Mouse (Mus musculus): ENCODE results near the gene Prr14l. TPM values are rescaled to one million over a fixed set of nuclear protein-coding genes. Genes with fewer than 3 reads are reported as not detected.
"Not testable (repeated sequence)": the region's sequence is repeated elsewhere in the genome, so short reads cannot be mapped to it uniquely, and the experiment has no call there.

Prr14l gene
- polyA plus RNA-seq, 1 experiment from 2014 or later, result 16.3 TPM

DNA sequence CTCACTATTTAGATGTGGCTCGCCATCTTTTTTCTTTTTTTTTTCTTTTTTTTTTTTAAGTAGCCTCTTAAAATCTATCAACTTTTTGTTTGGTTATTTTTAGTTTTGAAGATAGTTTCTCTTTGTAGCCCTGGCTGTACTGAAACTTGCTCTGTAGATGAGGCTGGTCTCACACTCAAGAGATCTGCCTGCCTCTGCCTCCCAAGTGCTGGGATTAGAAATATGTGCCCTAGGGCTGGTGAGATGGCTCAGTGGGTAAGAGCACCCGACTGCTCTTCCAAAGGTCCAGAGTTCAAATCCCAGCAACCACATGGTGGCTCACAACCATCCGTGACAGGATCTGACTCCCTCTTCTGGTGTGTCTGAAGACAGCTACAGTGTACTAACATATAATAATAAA is 1.2 kb upstream of the Prr14l start:
- not testable (repeated sequence) for H3K4me2 ChIP-seq (ENCODE audit: low read depth, low read length); H3K4me3 ChIP-seq (replicated peaks; ENCODE audit: low read length); H3K9ac ChIP-seq (ENCODE audit: low read length); ATAC-seq (ENCODE audit: insufficient read depth, low FRiP score); H3K27ac ChIP-seq (ENCODE audit: low read length); H3K27me3 ChIP-seq (ENCODE audit: control insufficient read depth, insufficient read depth, low read length); H3K36me3 ChIP-seq (ENCODE audit: control insufficient read depth, insufficient read depth, low read length); H3K9me3 ChIP-seq (replicated peaks; ENCODE audit: control insufficient read depth, low read length)
- WGBS, result 88% methylated on average over 2 of the region's 3 CpGs
- H3K4me1 ChIP-seq (ENCODE audit: control insufficient read depth, insufficient read depth, low read length), result peaks cover 14% of the 10 kb centered on the region; the same call in 1 of the 2 replicates

DNA sequence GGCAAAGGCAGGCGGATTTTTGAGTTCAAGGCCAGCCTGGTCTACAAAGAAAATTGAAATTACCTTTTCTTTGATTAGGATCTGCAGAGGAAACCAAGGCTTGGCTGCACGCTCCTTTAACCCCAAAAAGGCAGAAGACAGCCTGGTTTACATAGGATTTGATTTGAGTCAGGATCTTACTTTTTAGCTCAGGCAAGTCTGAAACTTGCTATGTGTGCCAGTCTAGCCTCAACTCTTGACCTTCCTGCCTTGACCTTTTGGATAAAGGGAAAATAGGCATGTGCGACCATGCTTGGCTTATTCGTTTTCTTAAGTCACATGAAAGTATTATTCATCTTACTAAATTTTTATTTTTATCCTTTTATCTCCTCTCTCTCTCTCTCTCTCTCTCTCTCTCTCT is 762 bp upstream of the Prr14l start:
- Histone ChIP-seq H3K4me3 (replicated peaks; ENCODE audit: low read length) (no peak overlapping the region), H3K36me3 (ENCODE audit: control insufficient read depth, insufficient read depth, low read length) (0 out of 2 replicates have a peak, but pooled peaks cover 3% of the 10 kb centered on the region), H3K27me3 (ENCODE audit: control insufficient read depth, insufficient read depth, low read length) (no peaks in the 10 kb centered on the region), H3K27ac (ENCODE audit: low read length) (peak overlapping the region; percentile 62; the same call in 1 of the 2 replicates), H3K4me1 (ENCODE audit: control insufficient read depth, insufficient read depth, low read length) (peaks cover 14% of the 10 kb centered on the region; the same call in 1 of the 2 replicates), H3K9me3 (replicated peaks; ENCODE audit: control insufficient read depth, low read length) (no peaks in the 10 kb centered on the region), H3K9ac (ENCODE audit: low read length) (no peak overlapping the region), H3K4me2 (ENCODE audit: low read depth, low read length) (no peak overlapping the region)
- ATAC-seq (ENCODE audit: insufficient read depth, low FRiP score), result no peak
- WGBS, result 80% methylated on average over 4 of the region's 4 CpGs

DNA sequence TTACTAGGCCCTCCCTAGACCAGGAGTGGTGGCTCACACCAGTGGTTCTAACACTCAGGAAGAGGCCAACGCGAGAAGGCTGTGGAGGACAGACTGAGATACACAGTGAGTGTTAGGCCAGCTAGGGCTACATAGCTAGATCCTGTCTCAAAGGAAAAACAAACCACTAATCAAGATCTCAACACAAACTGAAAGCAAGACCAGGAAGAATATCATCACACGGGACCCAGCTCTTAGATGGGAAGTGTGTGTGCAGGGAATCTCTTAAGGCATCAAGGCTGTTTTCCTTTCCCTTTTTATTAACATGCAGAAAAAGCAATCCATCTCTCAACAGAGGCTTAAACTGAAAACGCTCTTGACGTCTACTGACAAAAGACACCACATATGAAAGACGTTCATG is 2.0 kb downstream of the Prr14l start:
- peak overlapping the region; percentile 59 for H3K4me2 ChIP-seq (ENCODE audit: low read depth, low read length)
- no peaks in the 10 kb centered on the region for H3K27me3 ChIP-seq (ENCODE audit: control insufficient read depth, insufficient read depth, low read length)
- no peak for ATAC-seq (ENCODE audit: insufficient read depth, low FRiP score)
- H3K36me3 ChIP-seq (ENCODE audit: control insufficient read depth, insufficient read depth, low read length), result 0 out of 2 replicates have a peak, but pooled peaks cover 3% of the 10 kb centered on the region
- H3K4me1 ChIP-seq (ENCODE audit: control insufficient read depth, insufficient read depth, low read length), result peaks cover 14% of the 10 kb centered on the region; the same call in 1 of the 2 replicates
- H3K27ac ChIP-seq (ENCODE audit: low read length), result no peak overlapping the region
- 28% methylated on average over 6 of the region's 6 CpGs for WGBS
- H3K9ac ChIP-seq (ENCODE audit: low read length), result 0 out of 2 replicates have a peak overlapping the region, but pooled peaks have one; percentile 34
- H3K9me3 ChIP-seq (replicated peaks; ENCODE audit: control insufficient read depth, low read length), result no peaks in the 10 kb centered on the region
- peak overlapping the region; percentile 96 for H3K4me3 ChIP-seq (replicated peaks; ENCODE audit: low read length)

DNA sequence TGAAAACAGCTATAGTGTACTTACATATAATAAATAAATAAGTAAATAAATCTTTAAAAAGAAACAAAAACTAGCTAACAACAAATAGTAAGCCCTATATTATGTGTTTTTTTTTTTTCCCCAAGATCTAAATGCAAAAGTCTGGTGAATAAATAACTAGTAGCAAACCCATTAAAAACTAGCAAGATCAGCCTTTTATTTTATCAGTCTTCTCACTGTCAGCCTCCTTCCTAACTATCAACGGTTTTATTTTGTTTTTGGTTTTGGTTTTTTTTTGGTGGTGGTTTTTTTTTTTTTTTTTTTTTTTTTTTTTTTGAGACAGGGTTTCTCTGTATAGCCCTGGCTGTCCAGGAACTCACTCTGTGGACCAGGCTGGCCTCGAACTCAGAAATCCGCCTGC is 4.5 kb downstream of the Prr14l start:
- H3K9me3 ChIP-seq (replicated peaks; ENCODE audit: control insufficient read depth, low read length); H3K4me3 ChIP-seq (replicated peaks; ENCODE audit: low read length); H3K4me2 ChIP-seq (ENCODE audit: low read depth, low read length); ATAC-seq (ENCODE audit: insufficient read depth, low FRiP score); H3K27me3 ChIP-seq (ENCODE audit: control insufficient read depth, insufficient read depth, low read length); H3K9ac ChIP-seq (ENCODE audit: low read length); H3K36me3 ChIP-seq (ENCODE audit: control insufficient read depth, insufficient read depth, low read length); H3K27ac ChIP-seq (ENCODE audit: low read length): not testable (repeated sequence)
- 97% methylated on average over 3 of the region's 3 CpGs for WGBS
- peaks cover 14% of the 10 kb centered on the region; the same call in 1 of the 2 replicates for H3K4me1 ChIP-seq (ENCODE audit: control insufficient read depth, insufficient read depth, low read length)

DNA sequence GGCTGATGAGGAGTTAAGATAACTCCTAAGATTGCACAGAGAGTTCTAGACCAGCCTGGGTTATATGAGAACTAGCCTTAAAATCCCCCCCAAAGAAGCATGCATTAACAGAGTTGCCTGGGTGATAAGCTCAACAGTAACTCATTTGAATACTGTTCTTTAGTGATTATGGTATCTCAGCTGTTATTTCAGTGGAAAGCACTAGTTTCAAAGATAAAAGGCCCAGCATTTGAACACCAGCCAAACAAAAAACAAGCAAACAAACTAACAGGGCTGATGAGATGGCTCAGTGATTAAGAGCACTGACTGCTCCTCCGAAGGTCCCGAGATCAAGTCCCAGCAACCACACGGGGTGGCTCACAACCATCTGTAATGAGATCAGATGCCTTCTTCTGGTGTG is 4.9 kb downstream of the Prr14l start:
- H3K9me3 ChIP-seq (replicated peaks; ENCODE audit: control insufficient read depth, low read length), result no peaks in the 10 kb centered on the region
- H3K4me1 ChIP-seq (ENCODE audit: control insufficient read depth, insufficient read depth, low read length), result peaks cover 14% of the 10 kb centered on the region; the same call in 1 of the 2 replicates
- no peak overlapping the region for H3K9ac ChIP-seq (ENCODE audit: low read length)
- no peak overlapping the region for H3K27ac ChIP-seq (ENCODE audit: low read length)
- 96% methylated on average over 3 of the region's 3 CpGs for whole genome bisulfite sequencing
- H3K4me3 ChIP-seq (replicated peaks; ENCODE audit: low read length), result no peak overlapping the region
- no peak overlapping the region for H3K4me2 ChIP-seq (ENCODE audit: low read depth, low read length)
- H3K36me3 ChIP-seq (ENCODE audit: control insufficient read depth, insufficient read depth, low read length), result peaks cover 7% of the 10 kb centered on the region; the same call in 1 of the 2 replicates
- ATAC-seq (ENCODE audit: insufficient read depth, low FRiP score), result no peak
- no peaks in the 10 kb centered on the region for H3K27me3 ChIP-seq (ENCODE audit: control insufficient read depth, insufficient read depth, low read length)

DNA sequence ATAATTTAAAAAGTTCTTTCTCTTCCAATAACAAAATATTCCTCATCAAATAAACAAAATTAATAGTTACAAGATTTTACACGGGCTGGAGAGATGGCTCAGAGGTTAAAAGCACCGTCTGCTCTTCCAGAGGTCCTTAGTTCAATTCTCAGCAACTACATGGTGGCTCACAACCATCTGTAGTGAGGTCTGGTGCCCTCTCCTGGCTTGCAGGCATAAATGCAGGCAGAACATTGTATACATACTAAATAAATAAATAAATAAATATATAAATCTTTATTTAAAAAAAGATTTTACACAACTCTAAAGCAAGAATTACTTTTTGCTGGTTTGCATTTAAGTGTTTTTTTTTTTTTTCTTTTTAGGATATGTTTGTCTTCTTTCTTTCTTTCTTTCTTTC is 14.0 kb downstream of the Prr14l start:
- H3K36me3 ChIP-seq (ENCODE audit: control insufficient read depth, insufficient read depth, low read length), result peaks cover 28% of the 10 kb centered on the region
- ATAC-seq (ENCODE audit: insufficient read depth, low FRiP score), result no peak
- WGBS, result 92% methylated on average over 2 of the region's 2 CpGs
- no peak overlapping the region for H3K9ac ChIP-seq (ENCODE audit: low read length)
- no peak overlapping the region for H3K4me2 ChIP-seq (ENCODE audit: low read depth, low read length)
- no peaks in the 10 kb centered on the region for H3K4me1 ChIP-seq (ENCODE audit: control insufficient read depth, insufficient read depth, low read length)
- no peak overlapping the region for H3K27ac ChIP-seq (ENCODE audit: low read length)
- H3K27me3 ChIP-seq (ENCODE audit: control insufficient read depth, insufficient read depth, low read length), result no peaks in the 10 kb centered on the region
- no peaks in the 10 kb centered on the region for H3K9me3 ChIP-seq (replicated peaks; ENCODE audit: control insufficient read depth, low read length)
- H3K4me3 ChIP-seq (replicated peaks; ENCODE audit: low read length), result no peak overlapping the region

DNA sequence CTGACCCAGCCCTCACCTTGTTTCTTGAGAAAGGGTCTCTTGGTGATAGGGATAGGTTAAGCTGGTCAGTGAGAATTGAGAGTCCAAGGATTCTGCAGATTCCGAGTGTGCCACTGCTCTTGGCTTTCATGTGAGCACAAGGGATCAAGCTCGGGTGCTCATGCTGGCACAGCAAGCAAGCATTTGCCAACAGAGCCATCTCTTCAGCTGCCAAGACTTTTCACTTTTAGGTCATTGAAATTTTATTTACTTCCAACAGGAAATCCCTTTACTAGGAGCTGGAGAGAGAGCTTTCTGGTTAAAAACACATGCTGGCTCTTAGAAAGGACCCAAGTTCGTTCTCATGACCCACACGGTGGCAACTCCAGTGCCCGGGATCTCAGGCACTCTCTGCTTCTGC is 17.1 kb downstream of the Prr14l start:
- Histone ChIP-seq H3K27me3 (ENCODE audit: control insufficient read depth, insufficient read depth, low read length) (no peaks in the 10 kb centered on the region), H3K4me3 (replicated peaks; ENCODE audit: low read length) (no peak overlapping the region), H3K9ac (ENCODE audit: low read length) (no peak overlapping the region), H3K9me3 (replicated peaks; ENCODE audit: control insufficient read depth, low read length) (no peaks in the 10 kb centered on the region), H3K4me1 (ENCODE audit: control insufficient read depth, insufficient read depth, low read length) (no peaks in the 10 kb centered on the region), H3K36me3 (ENCODE audit: control insufficient read depth, insufficient read depth, low read length) (peaks cover 15% of the 10 kb centered on the region; the same call in 1 of the 2 replicates), H3K27ac (ENCODE audit: low read length) (no peak overlapping the region), H3K4me2 (ENCODE audit: low read depth, low read length) (no peak overlapping the region)
- ATAC-seq (ENCODE audit: insufficient read depth, low FRiP score), result no peak
- WGBS, result 93% methylated on average over 5 of the region's 5 CpGs

DNA sequence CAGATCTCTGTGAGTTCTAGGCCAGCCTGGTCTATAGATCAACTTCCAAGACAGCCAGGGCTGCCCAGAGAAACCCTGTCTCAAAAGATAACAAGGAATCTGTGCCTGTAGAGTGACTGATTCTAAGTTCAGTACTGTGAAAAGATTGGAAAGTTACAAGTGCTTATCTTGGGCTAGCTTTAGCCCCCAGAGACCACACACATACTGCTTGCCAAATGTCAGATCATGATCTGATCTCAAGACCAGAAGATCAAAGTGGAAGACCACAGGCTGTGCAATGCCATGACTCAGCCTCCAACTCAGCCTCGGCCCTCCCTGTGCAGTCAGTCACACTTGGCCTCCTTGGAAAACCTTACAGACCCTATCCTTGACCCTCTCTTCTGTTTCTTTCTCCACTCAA is 19.6 kb downstream of the Prr14l start:
- H3K27me3 ChIP-seq (ENCODE audit: control insufficient read depth, insufficient read depth, low read length), result no peaks in the 10 kb centered on the region
- WGBS, result 92% methylated on average over 1 of the region's 1 CpGs
- no peak for ATAC-seq (ENCODE audit: insufficient read depth, low FRiP score)
- H3K36me3 ChIP-seq (ENCODE audit: control insufficient read depth, insufficient read depth, low read length), result peaks cover 12% of the 10 kb centered on the region; the same call in 1 of the 2 replicates
- H3K4me3 ChIP-seq (replicated peaks; ENCODE audit: low read length), result no peak overlapping the region
- H3K27ac ChIP-seq (ENCODE audit: low read length), result no peak overlapping the region
- H3K4me2 ChIP-seq (ENCODE audit: low read depth, low read length), result no peak overlapping the region
- H3K4me1 ChIP-seq (ENCODE audit: control insufficient read depth, insufficient read depth, low read length), result no peaks in the 10 kb centered on the region
- no peak overlapping the region for H3K9ac ChIP-seq (ENCODE audit: low read length)
- no peaks in the 10 kb centered on the region for H3K9me3 ChIP-seq (replicated peaks; ENCODE audit: control insufficient read depth, low read length)

DNA sequence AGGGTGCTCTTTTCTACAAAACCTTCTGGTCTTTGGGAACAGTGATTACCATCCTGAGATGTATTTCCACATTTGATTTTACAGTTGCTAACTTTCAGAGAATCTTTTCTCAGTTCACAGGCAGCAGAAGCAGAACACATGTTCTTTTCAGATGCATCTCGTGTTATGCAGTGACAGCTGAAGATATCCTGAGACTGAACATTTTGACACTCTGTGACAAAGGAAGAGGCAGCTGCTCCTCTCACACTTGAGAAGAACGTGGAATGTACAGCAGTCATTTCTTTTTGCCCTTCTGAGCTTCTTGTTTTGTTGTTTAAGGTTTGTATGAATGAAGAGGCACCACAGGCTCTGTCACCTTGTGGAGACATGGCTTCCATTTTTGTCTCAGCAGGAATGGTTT is 24.0 kb downstream of the Prr14l start:
- no peak overlapping the region for H3K27ac ChIP-seq (ENCODE audit: low read length)
- ATAC-seq (ENCODE audit: insufficient read depth, low FRiP score), result no peak
- 81% methylated on average over 2 of the region's 2 CpGs for WGBS
- no peaks in the 10 kb centered on the region for H3K9me3 ChIP-seq (replicated peaks; ENCODE audit: control insufficient read depth, low read length)
- peaks cover 21% of the 10 kb centered on the region; the same call in 1 of the 2 replicates for H3K36me3 ChIP-seq (ENCODE audit: control insufficient read depth, insufficient read depth, low read length)
- H3K4me3 ChIP-seq (replicated peaks; ENCODE audit: low read length), result no peak overlapping the region
- no peaks in the 10 kb centered on the region for H3K27me3 ChIP-seq (ENCODE audit: control insufficient read depth, insufficient read depth, low read length)
- no peak overlapping the region for H3K9ac ChIP-seq (ENCODE audit: low read length)
- H3K4me2 ChIP-seq (ENCODE audit: low read depth, low read length), result no peak overlapping the region
- H3K4me1 ChIP-seq (ENCODE audit: control insufficient read depth, insufficient read depth, low read length), result no peaks in the 10 kb centered on the region
